Mouse (Mus musculus) cerebellum, adult 2 months (tissue): ENCODE measurements around the gene Txndc9. TPM values are rescaled to one million over a fixed set of nuclear protein-coding genes. Genes with fewer than 3 reads are reported as not detected.

Experiments
- DNase-seq, 2 experiments: peaks; one replicate each; pipeline ENCODE4 v3.0.0; 2021
- H3K27ac ChIP-seq: fragments of 200-500 bp; 2 replicates; pipeline ENCODE4 v1.5.1; 2012; ENCODE audit warnings: low read length, control low read depth, inconsistent platforms; ENCODE audit not compliant: insufficient read depth
- H3K27me3 ChIP-seq: fragments of 200-500 bp; 2 replicates; pipeline ENCODE4 v1.6.1; 2012; ENCODE audit warnings: inconsistent platforms, mild to moderate bottlenecking, low read length, moderate library complexity; ENCODE audit not compliant: control insufficient read depth, insufficient read depth
- H3K4me1 ChIP-seq: fragments of 200-500 bp; 2 replicates; pipeline ENCODE4 v1.6.1; 2011; ENCODE audit warnings: low read length; ENCODE audit not compliant: control insufficient read depth, insufficient read depth
- H3K4me3 ChIP-seq: fragments of 200-500 bp; replicated peaks from 2 replicates; pipeline ENCODE3; 2011; ENCODE audit warnings: mild to moderate bottlenecking, low read depth, low read length, control low read depth; ENCODE audit not compliant: insufficient read depth
- CTCF ChIP-seq: fragments of 200-500 bp; IDR thresholded peaks from 2 replicates; pipeline ENCODE4 v1.5.1; 2011; ENCODE audit warnings: low read depth, mild to moderate bottlenecking, control low read depth, low read length, moderate library complexity, borderline replicate concordance; ENCODE audit not compliant: insufficient read depth
- POLR2A ChIP-seq: fragments of 200-500 bp; IDR thresholded peaks from 2 replicates; pipeline ENCODE4 v1.6.1; 2011; ENCODE audit warnings: low read length, control low read depth, borderline replicate concordance; ENCODE audit not compliant: insufficient read depth
- WGBS: fragments of 180-500 bp; shearing (Covaris S2); methylation state at CpG from one replicate; pipeline ENCODE4 v1.1.7; 2018; 5-methylcytosine and 5-hydroxymethylcytosine counted together
- polyA plus RNA-seq: library from polyadenylated mRNA; depleted of rRNA; stranded (reverse); fragments of >200 nt; gene quantifications from 2 replicates; pipeline ENCODE4 v1.2.3, GENCODE M21; 2012; rRNA removed

Txndc9 gene
- 44.9 and 49.0 TPM in 2 replicates for polyA plus RNA-seq

GRCm38 (mm10) chr1:37997867-37998266 lies at the start of gene Txndc9, which contains the start of gene Eif5b:
Gene Txndc9 (minus strand): TSS chr1:37997893.
Gene Eif5b (plus strand): TSS chr1:37998010.
- DNase-seq: peak; percentile 96 to 97
- Histone ChIP-seq H3K27ac (peak within 1 kb of the TSS; percentile 84), H3K4me1 (no peaks in the 10 kb centered on the region), H3K4me3 (peak within 1 kb of the TSS; percentile 90), H3K27me3 (no peaks in the 10 kb centered on the region)
- peak; percentile 57 for TF ChIP-seq POLR2A
- peak; percentile 49; the same call in 1 of the 2 replicates for TF ChIP-seq CTCF
- WGBS: under 1% methylated on average over 50 of the region's 50 CpGs

GRCm38 (mm10) chr1:38038898-38039297 lies 41.2 kb upstream of the Txndc9 start:
- Histone ChIP-seq H3K27ac (no peak overlapping the region), H3K4me3 (no peak overlapping the region), H3K27me3 (no peaks in the 10 kb centered on the region), H3K4me1 (no peaks in the 10 kb centered on the region)
- TF ChIP-seq POLR2A (no peak), CTCF (no peak)
- no peak for DNase-seq
- WGBS: 91% methylated on average over 2 of the region's 2 CpGs

- no peak for DNase-seq
These were observed 39.7 kb upstream of the Txndc9 start for GRCm38 (mm10) chr1:38037375-38037774.

GRCm38 (mm10) chr1:38035521-38035920 lies 37.8 kb upstream of the Txndc9 start:
- DNase-seq: no peak
- no peak for TF ChIP-seq CTCF
- no peaks in the 10 kb centered on the region for H3K4me1 ChIP-seq
- no peaks in the 10 kb centered on the region for H3K27me3 ChIP-seq
- H3K4me3 ChIP-seq: no peak overlapping the region
- no peak overlapping the region for H3K27ac ChIP-seq
- 79% methylated on average over 4 of the region's 4 CpGs for WGBS

More at GRCm38 (mm10) chr1:38037375-38037774, 39.7 kb upstream of the Txndc9 start:
- 90% methylated on average over 5 of the region's 5 CpGs for WGBS
- TF ChIP-seq CTCF (no peak), POLR2A (no peak)
- Histone ChIP-seq H3K27me3 (no peaks in the 10 kb centered on the region), H3K4me1 (no peaks in the 10 kb centered on the region), H3K4me3 (no peak overlapping the region), H3K27ac (no peak overlapping the region)

GRCm38 (mm10) chr1:38031391-38031790 lies 33.7 kb upstream of the Txndc9 start:
- no peaks in the 10 kb centered on the region for H3K4me1 ChIP-seq
- H3K27me3 ChIP-seq: no peaks in the 10 kb centered on the region
- H3K27ac ChIP-seq: no peak overlapping the region
- TF ChIP-seq CTCF (no peak), POLR2A (no peak)
- no peak overlapping the region for H3K4me3 ChIP-seq
- WGBS: 86% methylated on average over 5 of the region's 5 CpGs
- no peak for DNase-seq

GRCm38 (mm10) chr1:38027301-38027700 lies 29.6 kb upstream of the Txndc9 start:
- H3K27me3 ChIP-seq: no peaks in the 10 kb centered on the region
- TF ChIP-seq CTCF (no peak), POLR2A (no peak)
- no peak overlapping the region for H3K27ac ChIP-seq
- H3K4me1 ChIP-seq: no peaks in the 10 kb centered on the region
- DNase-seq: no peak
- WGBS: 91% methylated on average over 7 of the region's 7 CpGs
- no peak overlapping the region for H3K4me3 ChIP-seq

GRCm38 (mm10) chr1:38014551-38015203 lies 17.0 kb upstream of the Txndc9 start:
- Histone ChIP-seq H3K4me1 (0 out of 2 replicates have a peak, but pooled peaks cover 2% of the 10 kb centered on the region), H3K27ac (no peak overlapping the region), H3K27me3 (no peaks in the 10 kb centered on the region), H3K4me3 (no peak overlapping the region)
- WGBS: 97% methylated on average over 2 of the region's 2 CpGs
- DNase-seq: no peak
- TF ChIP-seq POLR2A (no peak), CTCF (no peak)

- no peaks in the 10 kb centered on the region for H3K27me3 ChIP-seq
- no peak overlapping the region for H3K27ac ChIP-seq
- peaks cover 2% of the 10 kb centered on the region for H3K4me1 ChIP-seq
- H3K4me3 ChIP-seq: no peak overlapping the region
- no peak for DNase-seq
- TF ChIP-seq POLR2A: no peak
- TF ChIP-seq CTCF: no peak
These were observed 14.8 kb upstream of the Txndc9 start for GRCm38 (mm10) chr1:38012509-38012908.

- 68% methylated on average over 3 of the region's 3 CpGs for WGBS
- Histone ChIP-seq H3K27me3 (no peaks in the 10 kb centered on the region), H3K4me1 (peaks cover 2% of the 10 kb centered on the region), H3K4me3 (no peak overlapping the region), H3K27ac (no peak overlapping the region)
- TF ChIP-seq CTCF: no peak
- TF ChIP-seq POLR2A: no peak
- DNase-seq: no peak
These were observed 14.4 kb upstream of the Txndc9 start for GRCm38 (mm10) chr1:38012104-38012503.
